ENCODE assay signal across 8 mouse cellular contexts in genomic region chr12:108902940-108903339, GRCm38 (mm10). TPM values are rescaled to one million over a fixed set of nuclear protein-coding genes. Genes with fewer than 3 reads are reported as not detected.
DNase-seq lines count a peak whose midpoint lies in the region; ATAC-seq and TF ChIP-seq lines count a peak whose summit lies in the region.

No protein-coding gene starts in this region.

- peak; percentile 92 for TF ChIP-seq CTCF in brain, embryonic 14.5 days (IDR thresholded peaks at IDR 0.05; ENCODE audit: borderline replicate concordance, extremely low read depth, insufficient read depth, insufficient read length)

- H3K4me2 ChIP-seq in kidney, embryonic 15.5 days: no peak overlapping the region
- no peak overlapping the region for H3K4me2 ChIP-seq in forebrain, embryonic 12.5 days

- intact Hi-C loops in left cerebral cortex, postnatal 10 days (cut with DNase I): loop anchor here (5.0 kb wide), 2 partner anchors 1469 to 1494 kb away; no protein-coding TSS in a partner anchor

- H3K27me3 ChIP-seq in kidney, embryonic 15.5 days: 0 out of 2 replicates have a peak, but pooled peaks cover 3% of the 10 kb centered on the region
- H3K27me3 ChIP-seq in forebrain, embryonic 12.5 days: no peaks in the 10 kb centered on the region

- H3K4me1 ChIP-seq in kidney, embryonic 15.5 days: peaks cover 38% of the 10 kb centered on the region
- H3K4me1 ChIP-seq in forebrain, embryonic 12.5 days: peaks cover 33% of the 10 kb centered on the region

- H3K9me3 ChIP-seq in kidney, embryonic 15.5 days (replicated peaks): no peaks in the 10 kb centered on the region
- H3K9me3 ChIP-seq in forebrain, embryonic 12.5 days: no peaks in the 10 kb centered on the region

- DNase-seq in kidney, adult 9 months: peak; percentile 50
- DNase-seq in brain, embryonic 14.5 days (ENCODE audit: low read depth): peak; percentile 73
- DNase-seq in heart, postnatal 4 days: peak; percentile 71
- peak; percentile 37 to 72 for DNase-seq in left cerebral cortex, postnatal 10 days (ENCODE audit: extremely low spot score in 1 of 2, low spot score in 2 of 2)
- peak; percentile 73 for DNase-seq in mesoderm, embryonic 11.5 days (ENCODE audit: low read depth, low spot score)
- peak; percentile 27 for DNase-seq in spleen, adult 12 weeks (ENCODE audit: low spot score)

- WGBS in kidney, embryonic 15.5 days: 15% methylated on average over 8 of the region's 8 CpGs
- 22% methylated on average over 8 of the region's 8 CpGs for WGBS in forebrain, embryonic 12.5 days

- no peak for ATAC-seq in kidney, embryonic 15.5 days (replicated peaks; ENCODE audit: low FRiP score)
- ATAC-seq in forebrain, embryonic 12.5 days (ENCODE audit: low FRiP score): peak; percentile 47; the same call in 1 of the 2 replicates

- H3K9ac ChIP-seq in kidney, embryonic 15.5 days: no peak overlapping the region
- H3K9ac ChIP-seq in forebrain, embryonic 12.5 days: no peak overlapping the region

- no peak for TF ChIP-seq POLR2A in brain, embryonic 14.5 days (IDR thresholded peaks at IDR 0.05; ENCODE audit: borderline replicate concordance, extremely low read depth, insufficient read depth, insufficient read length, poor library complexity, severe bottlenecking)

- H3K36me3 ChIP-seq in kidney, embryonic 15.5 days: peaks cover 8% of the 10 kb centered on the region
- H3K36me3 ChIP-seq in forebrain, embryonic 12.5 days (replicated peaks): 0 out of 2 replicates have a peak, but pooled peaks cover 3% of the 10 kb centered on the region

- H3K27ac ChIP-seq in kidney, embryonic 15.5 days: no peak overlapping the region
- H3K27ac ChIP-seq in forebrain, embryonic 12.5 days: no peak overlapping the region

- no peak overlapping the region for H3K4me3 ChIP-seq in kidney, embryonic 15.5 days (replicated peaks)
- no peak overlapping the region for H3K4me3 ChIP-seq in forebrain, embryonic 12.5 days (replicated peaks)

RNA-seq across cellular contexts. Expression of gene Wars, which starts 9.0 kb away (rescaled TPM):
- polyA plus RNA-seq in kidney, embryonic 15.5 days (2015; fragmentation: Nextera tagmentation; extraction: Ambion mirVana): 91.4 and 96.7 TPM in 2 replicates
- polyA plus RNA-seq in brain, embryonic 14.5 days (2012; rRNA removed): 107 and 119 TPM in 2 replicates
- polyA plus RNA-seq in forebrain, embryonic 12.5 days (2016; fragmentation: Nextera tagmentation; extraction: Ambion mirVana): 126 and 130 TPM in 2 replicates
- 10 to 100 TPM; 48.1 to 49.0 TPM for total RNA-seq in heart, postnatal 4 days (2021)
- 10 to 100 TPM; 90.4 to 92.5 TPM for total RNA-seq in left cerebral cortex, postnatal 10 days (2021)

RNA-seq across cellular contexts. Expression of gene Wdr25, which starts 9.5 kb away (rescaled TPM):
- 9.4 and 11.7 TPM in 2 replicates for polyA plus RNA-seq in kidney, embryonic 15.5 days (2015; fragmentation: Nextera tagmentation; extraction: Ambion mirVana)
- 11.0 and 13.8 TPM in 2 replicates for polyA plus RNA-seq in brain, embryonic 14.5 days (2012; rRNA removed)
- 7.2 and 7.6 TPM in 2 replicates for polyA plus RNA-seq in forebrain, embryonic 12.5 days (2016; fragmentation: Nextera tagmentation; extraction: Ambion mirVana)
- 1 to 10 TPM; 4.2 to 5.2 TPM for total RNA-seq in heart, postnatal 4 days (2021)
- 1 to 10 TPM; 5.8 to 6.1 TPM for total RNA-seq in left cerebral cortex, postnatal 10 days (2021)
